Mouse (Mus musculus) heart, embryonic 14.5 days (tissue): ENCODE results near the gene Gtpbp2. TPM values are rescaled to one million over a fixed set of nuclear protein-coding genes. Genes with fewer than 3 reads are reported as not detected.

Experiments
- ATAC-seq: fragments of 200-750 bp; cut with Nextera tagmentation; 2 replicates; pipeline ENCODE4 v1.8.0; 2017; ENCODE audit warnings: low read depth, moderate TSS enrichment; ENCODE audit not compliant: insufficient number of reproducible peaks, insufficient read depth, low FRiP score
- H3K27ac ChIP-seq, 2 experiments: fragments of 200-500 bp in 1 of 2; fragments of 300-500 bp in 1 of 2; sonication (generic) in 1 of 2; replicated peaks in 1 of 2; 2 replicates each; pipeline ENCODE4 v1.5.1; 2012 to 2014; ENCODE audit warnings: low read depth in 2 of 2, low read length in 2 of 2, control low read depth in 1 of 2, mild to moderate bottlenecking in 1 of 2, mixed read lengths in 1 of 2; ENCODE audit not compliant: control insufficient read depth in 1 of 2, insufficient read depth in 1 of 2
- H3K27me3 ChIP-seq: fragments of 300-500 bp; sonication (generic); 2 replicates; pipeline ENCODE4 v1.6.1; 2014; ENCODE audit warnings: mild to moderate bottlenecking, low read length, control low read depth; ENCODE audit not compliant: control insufficient read depth, insufficient read depth
- H3K36me3 ChIP-seq: fragments of 300-500 bp; sonication (generic); 2 replicates; pipeline ENCODE4 v1.6.1; 2014; ENCODE audit warnings: mild to moderate bottlenecking, control low read depth, low read length, mixed read lengths; ENCODE audit not compliant: control insufficient read depth, insufficient read depth
- H3K4me1 ChIP-seq, 2 experiments: fragments of 200-500 bp in 1 of 2; fragments of 300-500 bp in 1 of 2; sonication (generic) in 1 of 2; 2 replicates each; pipeline ENCODE4 v1.6.1; 2012 to 2014; ENCODE audit warnings: low read length in 2 of 2, control low read depth in 1 of 2, mixed read lengths in 1 of 2; ENCODE audit not compliant: control insufficient read depth in 2 of 2, insufficient read depth in 2 of 2
- H3K4me2 ChIP-seq: fragments of 300-500 bp; sonication (generic); 2 replicates; pipeline ENCODE4 v1.6.1; 2014; ENCODE audit warnings: mild to moderate bottlenecking, low read length
- H3K4me3 ChIP-seq, 2 experiments: fragments of 200-500 bp in 1 of 2; fragments of 300-500 bp in 1 of 2; sonication (generic) in 1 of 2; 2 replicates each; pipeline ENCODE4 v1.5.1; 2012 to 2014; ENCODE audit warnings: low read length in 2 of 2, mild to moderate bottlenecking in 2 of 2, control low read depth in 1 of 2, low read depth in 1 of 2, moderate library complexity in 1 of 2; ENCODE audit not compliant: control insufficient read depth in 1 of 2, insufficient read depth in 1 of 2
- H3K9ac ChIP-seq: fragments of 300-500 bp; sonication (generic); 2 replicates; pipeline ENCODE4 v1.6.1; 2014; ENCODE audit warnings: mild to moderate bottlenecking, low read length
- H3K9me3 ChIP-seq: fragments of 300-500 bp; sonication (generic); 2 replicates; pipeline ENCODE4 v1.6.1; 2016; ENCODE audit warnings: low read length, control low read depth; ENCODE audit not compliant: control insufficient read depth
- WGBS: fragments of 180-500 bp; shearing (Covaris S2); extraction: QIAGEN DNeasy Blood & Tissue Kit; methylation state at CpG from one replicate; pipeline ENCODE4 v1.1.7; 2014; 5-methylcytosine and 5-hydroxymethylcytosine counted together
- polyA plus RNA-seq: library from polyadenylated mRNA; unstranded; fragments of >200 nt; fragmentation: Nextera tagmentation; extraction: Ambion mirVana; gene quantifications from 2 replicates; pipeline ENCODE4 v1.2.1, GENCODE M21; 2014

Gtpbp2 gene
- polyA plus RNA-seq, 1 experiment from 2014 or later, result 29.1 TPM

DNA sequence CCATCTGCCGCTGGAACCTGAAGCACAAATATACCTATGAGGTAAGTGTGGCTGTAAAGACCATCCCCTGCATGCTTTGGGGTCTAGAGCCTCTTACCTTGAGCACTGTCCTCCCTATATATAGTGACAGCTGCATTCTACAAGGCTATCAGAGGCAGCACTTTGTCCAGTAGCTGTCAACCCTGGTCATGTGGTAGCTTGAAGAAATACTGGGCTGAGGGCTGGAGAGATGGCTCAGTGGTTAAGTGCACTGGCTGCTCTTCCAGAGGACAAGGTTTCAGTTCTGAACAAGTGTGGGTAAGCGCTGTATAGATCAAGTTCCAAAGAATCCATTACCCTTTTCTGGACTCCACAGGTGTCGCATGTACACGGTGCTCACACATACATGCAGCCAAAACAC is 38.0 kb upstream of the Gtpbp2 start:
- 91% methylated on average over 4 of the region's 4 CpGs for WGBS
- no peak for ATAC-seq
- peaks cover 89% of the 10 kb centered on the region for H3K36me3 ChIP-seq
- no peak overlapping the region for H3K4me3 ChIP-seq
- H3K9me3 ChIP-seq, result no peaks in the 10 kb centered on the region
- H3K9ac ChIP-seq, result no peak overlapping the region
- H3K4me2 ChIP-seq, result no peak overlapping the region
- H3K4me1 ChIP-seq, result peaks cover 0 to 5% of the 10 kb centered on the region in 2 experiments; a peak in 1 of 4 replicates
- H3K27me3 ChIP-seq, result no peaks in the 10 kb centered on the region
- H3K27ac ChIP-seq, result no peak overlapping the region

- H3K9me3 ChIP-seq, result no peaks in the 10 kb centered on the region
- no peak overlapping the region for H3K9ac ChIP-seq
- no peak for ATAC-seq
- peaks cover 89% of the 10 kb centered on the region for H3K36me3 ChIP-seq
- peaks cover 0 to 5% of the 10 kb centered on the region in 2 experiments; a peak in 1 of 4 replicates for H3K4me1 ChIP-seq
- no peak overlapping the region for H3K27ac ChIP-seq
- H3K4me2 ChIP-seq, result no peak overlapping the region
- WGBS, result 90% methylated on average over 4 of the region's 4 CpGs
- no peak overlapping the region for H3K4me3 ChIP-seq
- H3K27me3 ChIP-seq, result no peaks in the 10 kb centered on the region
Observed at GRCm38 (mm10) chr17:46123285-46123684, 37.5 kb upstream of the Gtpbp2 start.

- H3K4me3 ChIP-seq, result no peak overlapping the region
- ATAC-seq, result peak; percentile 61
- H3K9ac ChIP-seq, result no peak overlapping the region
- H3K27ac ChIP-seq, result peak overlapping the region in 1 of 2 experiments; percentile 4; a peak in 1 of 4 replicates
- 65% methylated on average over 12 of the region's 12 CpGs for WGBS
- H3K4me2 ChIP-seq, result no peak overlapping the region
- no peaks in the 10 kb centered on the region for H3K9me3 ChIP-seq
- no peaks in the 10 kb centered on the region for H3K27me3 ChIP-seq
- peaks cover 89% of the 10 kb centered on the region for H3K36me3 ChIP-seq
- H3K4me1 ChIP-seq, result peaks cover 0 to 5% of the 10 kb centered on the region in 2 experiments; a peak in 1 of 4 replicates
Observed at GRCm38 (mm10) chr17:46123953-46124700, 36.7 kb upstream of the Gtpbp2 start.

GRCm38 (mm10) chr17:46126608-46127007 is 34.2 kb upstream of the Gtpbp2 start:
- Histone ChIP-seq H3K27me3 (no peaks in the 10 kb centered on the region), H3K27ac (no peak overlapping the region), H3K9me3 (no peaks in the 10 kb centered on the region), H3K36me3 (peaks cover 81% of the 10 kb centered on the region), H3K9ac (no peak overlapping the region), H3K4me3 (no peak overlapping the region), H3K4me2 (no peak overlapping the region), H3K4me1 (peaks cover 0 to 5% of the 10 kb centered on the region in 2 experiments; a peak in 1 of 4 replicates)
- 72% methylated on average over 6 of the region's 6 CpGs for WGBS
- ATAC-seq, result no peak

DNA sequence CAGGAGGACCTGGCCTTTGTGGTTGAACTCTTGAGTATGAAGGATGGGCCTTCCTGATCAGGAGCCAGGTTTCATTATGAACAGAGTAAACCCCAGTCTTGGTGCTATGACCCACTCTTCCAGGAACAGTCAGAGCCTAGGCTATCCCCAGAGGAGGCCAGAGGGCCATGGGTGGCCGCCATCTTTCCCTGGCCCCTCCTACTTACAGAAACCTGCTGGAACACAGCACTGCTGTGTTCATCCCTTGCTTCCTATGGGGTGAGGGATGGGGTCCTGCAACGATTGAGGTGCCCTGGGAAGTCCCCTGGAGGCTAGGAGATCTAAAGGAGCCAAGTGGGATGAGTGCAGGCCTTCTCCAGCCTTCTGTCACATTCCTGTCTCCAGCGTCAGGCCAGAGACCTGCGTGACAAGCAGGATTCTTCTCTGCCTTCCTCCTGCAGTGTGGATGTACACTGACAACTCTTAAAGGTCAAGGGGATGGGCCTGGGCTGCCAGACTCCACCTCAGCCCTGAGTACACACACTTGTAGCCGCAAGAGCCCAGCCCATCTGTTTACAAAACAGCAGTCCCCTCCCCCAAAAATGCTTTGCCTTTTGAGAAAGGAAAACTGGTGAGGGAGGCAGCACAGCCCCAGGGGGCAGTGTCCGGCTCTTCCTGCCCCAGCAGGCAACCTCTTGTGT is 32.9 kb upstream of the Gtpbp2 start:
- H3K36me3 ChIP-seq, result peaks cover 68% of the 10 kb centered on the region
- H3K4me1 ChIP-seq, result peaks cover 0 to 9% of the 10 kb centered on the region in 2 experiments; a peak in 1 of 4 replicates

DNA sequence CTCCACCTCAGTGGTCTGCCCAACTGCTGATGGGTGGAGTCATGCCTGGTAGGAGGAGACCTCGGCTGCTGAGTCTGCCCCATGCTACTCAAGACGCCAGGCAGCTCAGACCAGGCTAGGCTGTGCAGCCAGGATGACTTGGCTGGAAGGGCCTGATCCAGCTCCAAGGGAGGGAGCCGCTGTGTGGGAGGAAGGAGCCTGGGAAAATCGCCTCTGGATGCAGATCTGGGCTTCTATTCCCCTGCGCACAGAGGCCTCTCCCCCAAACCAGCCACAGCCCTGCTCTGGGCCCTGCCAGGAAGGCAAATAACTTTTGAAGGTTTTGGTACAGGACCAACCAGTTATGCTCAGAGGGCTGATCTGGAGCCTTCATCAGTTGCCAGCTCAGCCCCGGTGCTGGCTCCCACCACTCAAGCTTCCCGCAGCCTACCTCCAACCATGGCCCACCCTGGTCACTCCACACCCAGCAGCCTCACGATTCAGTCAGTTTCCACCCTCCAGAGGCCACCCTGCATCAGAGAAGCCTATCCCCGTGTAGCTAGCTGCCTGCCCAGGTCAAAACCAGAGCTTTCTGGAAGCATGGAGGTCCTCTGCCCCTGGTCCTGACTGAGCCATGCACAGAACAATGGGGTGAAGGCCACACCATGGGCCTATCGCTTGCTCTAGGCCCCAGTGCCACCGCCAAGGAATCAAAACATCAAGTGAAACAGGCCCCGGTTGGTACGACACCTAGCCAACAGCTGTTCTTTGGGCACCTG is 30.9 kb upstream of the Gtpbp2 start:
- Histone ChIP-seq H3K27me3 (no peaks in the 10 kb centered on the region), H3K4me1 (0 out of 4 replicates have a peak, but pooled peaks cover 0 to 4% of the 10 kb centered on the region in 2 experiments), H3K36me3 (peaks cover 49% of the 10 kb centered on the region), H3K4me3 (no peak overlapping the region), H3K9me3 (no peaks in the 10 kb centered on the region), H3K9ac (no peak overlapping the region), H3K27ac (no peak overlapping the region), H3K4me2 (no peak overlapping the region)
- WGBS, result 68% methylated on average over 13 of the region's 13 CpGs
- 0 out of 2 replicates have a peak, but pooled peaks have one; percentile 48 for ATAC-seq

More for the DNA sequence above, 32.9 kb upstream of the Gtpbp2 start:
- H3K27ac ChIP-seq, result no peak overlapping the region
- no peak for ATAC-seq
- no peak overlapping the region for H3K4me2 ChIP-seq
- H3K9me3 ChIP-seq, result no peaks in the 10 kb centered on the region
- WGBS, result 77% methylated on average over 6 of the region's 6 CpGs
- no peaks in the 10 kb centered on the region for H3K27me3 ChIP-seq
- H3K4me3 ChIP-seq, result no peak overlapping the region
- H3K9ac ChIP-seq, result no peak overlapping the region

- WGBS, result 20% methylated on average over 12 of the region's 12 CpGs
- Histone ChIP-seq H3K36me3 (peaks cover 26% of the 10 kb centered on the region), H3K27me3 (no peaks in the 10 kb centered on the region), H3K4me1 (0 out of 4 replicates have a peak, but pooled peaks cover 0 to 4% of the 10 kb centered on the region in 2 experiments), H3K9ac (no peak overlapping the region), H3K4me3 (no peak overlapping the region), H3K27ac (no peak overlapping the region), H3K9me3 (no peaks in the 10 kb centered on the region), H3K4me2 (no peak overlapping the region)
- ATAC-seq, result 0 out of 2 replicates have a peak, but pooled peaks have one; percentile 8
Observed at GRCm38 (mm10) chr17:46132058-46132718, 28.6 kb upstream of the Gtpbp2 start.
